Mouse (Mus musculus): Measurements from ENCODE around the gene Tubg1.

The Tubg1 gene

DNA sequence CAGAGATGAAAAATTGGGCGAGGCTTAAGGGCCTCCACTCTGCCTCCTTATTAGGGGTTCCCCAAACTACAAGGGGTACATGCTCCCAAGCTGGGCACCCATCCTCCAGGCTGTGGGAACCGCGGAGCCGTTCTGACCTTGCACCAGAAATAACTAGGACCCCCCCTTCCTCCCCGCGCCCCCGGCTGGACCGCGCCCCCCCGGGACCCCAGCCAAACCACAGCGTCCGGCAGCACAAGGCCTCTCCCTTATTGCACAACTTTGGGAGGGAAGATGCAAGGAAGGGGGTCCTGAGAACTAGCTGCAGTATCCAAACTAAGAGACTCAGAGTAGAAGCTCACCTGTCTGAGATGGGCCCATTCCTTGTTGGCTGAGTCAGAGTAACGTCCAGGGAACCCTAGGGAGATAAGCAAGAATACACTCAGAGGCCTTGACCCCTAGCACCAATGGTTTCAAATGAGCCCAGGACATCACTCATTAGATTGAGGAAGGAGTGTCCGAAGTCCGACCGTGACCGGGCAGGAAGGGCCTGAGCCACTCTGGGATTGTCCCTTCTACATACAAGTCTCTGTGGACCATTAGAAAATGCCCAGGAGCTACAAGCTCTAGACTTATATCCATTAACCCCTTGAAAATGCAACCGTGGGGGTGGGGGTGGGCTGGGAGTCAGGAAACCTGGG lies 48.7 kb downstream of the Tubg1 start:
- no peak for DNase-seq

DNA sequence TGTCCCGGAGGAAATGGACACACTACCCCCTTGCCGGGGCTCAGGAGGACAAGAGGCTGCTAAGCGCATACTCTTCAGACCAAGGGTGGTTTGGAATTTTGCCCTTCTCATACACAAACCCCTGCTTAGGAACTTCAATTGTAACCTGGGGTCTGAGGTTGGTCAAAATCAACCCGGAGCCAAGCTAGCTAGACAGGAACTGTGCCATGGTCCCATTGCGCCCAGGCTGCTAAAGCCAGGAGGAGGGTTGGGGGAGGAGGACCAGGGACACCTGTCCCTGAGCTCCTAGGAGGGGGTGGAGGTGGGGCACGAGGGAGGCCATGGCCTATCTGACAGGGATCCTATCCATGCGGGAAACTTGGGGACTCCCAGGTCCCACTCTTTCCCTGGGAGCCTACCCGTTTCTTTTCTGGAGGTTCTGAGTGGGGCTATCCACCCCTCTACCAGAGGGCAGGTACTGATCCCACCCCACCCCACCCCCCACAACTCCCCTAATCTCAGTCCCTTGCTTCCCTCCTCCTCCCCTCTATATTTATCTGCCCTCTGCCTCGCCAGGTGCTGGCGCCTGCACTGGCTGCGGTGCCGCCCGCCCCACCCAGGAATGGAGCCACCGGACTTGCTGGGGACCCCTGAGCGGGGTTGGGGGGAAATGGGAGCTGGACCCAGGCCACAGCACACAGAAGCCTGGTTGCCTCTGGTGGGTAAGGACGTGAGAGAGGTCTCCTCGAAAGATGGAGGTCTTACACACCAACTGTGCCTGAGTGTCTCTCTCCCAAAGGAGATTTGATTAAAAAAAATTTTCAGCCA lies 49.8 kb downstream of the Tubg1 start:
- no peak for DNase-seq

DNA sequence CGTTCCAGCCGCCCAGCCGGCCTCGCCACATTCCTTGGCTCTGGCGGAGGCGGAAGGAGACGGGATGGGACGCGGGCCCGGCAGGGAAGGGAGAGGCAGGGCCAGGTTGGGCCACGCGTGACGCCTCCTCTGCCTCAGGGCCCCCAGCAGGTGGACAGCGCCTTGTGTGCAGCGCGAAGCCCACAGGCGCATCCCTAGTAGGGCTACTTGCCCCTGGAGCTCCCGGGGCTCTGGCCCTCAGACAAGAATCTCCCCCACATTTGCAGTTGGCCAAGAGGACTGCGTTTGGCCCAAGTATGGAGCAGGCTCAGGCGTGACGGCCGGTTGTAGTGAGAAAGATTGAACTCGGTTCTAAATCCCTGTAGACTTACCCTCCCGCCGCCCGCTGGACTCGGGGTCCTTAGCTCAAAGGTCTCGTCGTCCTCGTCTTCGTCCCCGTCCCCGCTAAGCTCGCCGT lies 50.6 kb downstream of the Tubg1 start, which contains the start of gene Cntnap1:
Gene Cntnap1, plus strand, starts transcription at position 170 of the 457 bp plus-strand sequence.
- DNase-seq = no peak

DNA sequence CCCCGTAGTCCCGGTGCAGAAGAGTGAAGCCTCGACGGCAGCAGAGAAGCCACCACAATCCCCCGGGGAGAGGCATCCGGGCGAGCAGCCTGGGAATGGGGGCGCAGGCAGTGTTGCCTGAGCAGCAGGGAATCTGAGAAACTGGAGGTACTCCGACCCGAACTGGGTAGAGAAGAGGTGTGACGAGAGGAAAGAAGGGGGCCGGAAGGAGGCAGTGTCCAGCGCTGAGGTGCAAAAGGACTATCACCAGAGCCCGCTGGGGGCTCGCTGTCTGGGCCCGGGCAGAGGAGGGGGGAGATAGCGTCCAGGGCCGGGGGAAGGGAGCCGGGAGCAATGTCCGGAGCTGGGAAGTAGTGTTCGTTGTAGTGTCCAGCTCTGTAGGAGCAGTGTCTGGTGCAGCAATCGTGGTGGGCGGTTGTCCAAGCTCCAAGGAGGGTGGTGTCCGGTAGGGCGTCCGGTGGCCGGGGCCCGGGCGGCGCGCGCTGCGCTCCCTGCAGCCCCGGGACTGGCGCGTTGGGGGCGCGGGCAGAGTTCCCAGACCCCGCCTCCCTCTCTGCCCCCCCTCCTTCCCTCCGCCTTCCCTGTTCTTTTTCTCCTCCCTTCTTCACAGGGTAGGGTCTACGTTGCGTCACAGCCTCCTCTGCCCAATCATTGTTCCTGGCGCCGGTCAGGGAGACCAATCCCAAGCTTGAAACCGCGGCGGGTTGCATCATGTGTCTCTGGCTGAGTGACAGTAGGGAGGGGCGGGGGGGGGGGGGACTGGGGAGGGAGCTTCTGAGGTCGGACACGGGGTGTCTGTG lies 51.3 kb downstream of the Tubg1 start, which contains the start of gene Plekhh3:
Gene Plekhh3, minus strand, starts transcription at position 541 of the 800 bp plus-strand sequence.
- DNase-seq = peak; percentile 79 to 82

DNA sequence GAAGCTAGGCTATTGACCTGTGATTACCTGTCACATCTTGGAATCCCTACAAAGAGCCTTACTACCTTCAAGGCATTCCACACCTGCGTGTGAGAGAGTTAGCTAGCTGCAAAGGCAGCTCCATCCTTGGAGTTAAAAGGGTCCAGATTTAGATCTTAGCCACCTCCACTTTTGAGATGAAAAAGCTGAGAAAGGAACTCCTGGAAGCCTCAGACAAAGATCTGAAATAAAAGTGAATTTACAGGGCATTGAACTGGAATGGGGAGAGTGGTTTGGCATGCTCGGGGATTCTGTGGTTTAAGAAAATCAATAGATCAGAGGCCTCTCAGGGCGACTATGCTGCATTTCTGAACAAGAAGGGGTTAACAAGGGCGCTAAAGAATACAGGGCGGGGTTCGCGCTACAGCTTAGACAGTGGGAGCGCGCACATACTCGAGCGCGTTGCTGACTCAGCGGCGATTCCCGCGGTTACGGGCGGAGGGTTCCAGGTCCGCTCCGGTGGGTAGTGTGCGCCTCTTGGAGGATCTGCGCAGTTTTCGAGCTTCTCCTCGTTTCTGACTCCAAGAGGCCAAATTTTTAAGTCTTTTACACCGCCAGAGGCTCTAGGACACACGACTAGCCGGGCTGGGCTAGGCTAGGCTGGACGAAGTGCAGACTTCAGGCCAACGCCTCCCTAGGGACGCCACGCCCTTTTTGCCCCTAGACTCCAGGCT lies 52.1 kb downstream of the Tubg1 start:
- DNase-seq = peak; percentile 53 to 55

DNA sequence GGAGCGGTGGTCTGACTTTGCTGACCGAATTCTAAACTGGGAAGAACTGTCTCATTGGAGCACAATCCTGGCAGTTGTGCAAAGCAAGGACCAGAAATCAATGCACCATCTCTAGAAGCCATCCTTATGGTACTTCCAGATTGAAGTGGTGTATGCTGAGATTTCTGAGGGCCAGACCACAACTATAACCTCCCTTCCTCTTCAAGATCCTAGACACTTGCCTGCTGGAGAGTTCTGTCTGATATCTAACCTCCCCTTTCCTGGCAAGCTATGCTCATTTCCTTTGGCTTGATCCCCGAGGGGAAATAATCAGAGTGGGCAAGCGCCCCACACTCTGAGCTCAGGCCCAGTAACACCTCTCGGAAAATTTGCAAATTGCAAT lies 52.7 kb downstream of the Tubg1 start:
- DNase-seq = no peak

GRCm38 (mm10) chr11:101173112-101173511 lies 53.4 kb downstream of the Tubg1 start:
- no peak for DNase-seq

GRCm38 (mm10) chr11:101173631-101174388 lies 54.1 kb downstream of the Tubg1 start:
- DNase-seq = peak; percentile 84 to 86

DNA sequence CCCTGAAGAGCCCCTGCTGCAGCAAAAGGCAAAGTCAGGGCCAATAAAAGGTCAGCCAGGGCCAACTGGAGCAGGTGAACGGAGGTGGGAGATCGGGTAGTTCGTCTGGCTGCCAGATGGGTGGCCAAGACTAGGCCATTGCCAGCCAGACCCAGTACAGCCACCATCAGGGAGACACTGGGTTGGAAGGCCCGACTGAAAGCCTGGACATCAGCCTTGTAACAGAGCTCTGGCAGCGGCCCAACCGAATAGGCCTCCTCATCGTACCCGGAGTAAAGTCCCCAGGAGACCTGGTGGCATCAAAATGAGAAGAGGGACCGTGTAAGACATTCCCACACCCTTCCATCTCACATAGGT lies 54.6 kb downstream of the Tubg1 start:
- DNase-seq = no peak

DNA sequence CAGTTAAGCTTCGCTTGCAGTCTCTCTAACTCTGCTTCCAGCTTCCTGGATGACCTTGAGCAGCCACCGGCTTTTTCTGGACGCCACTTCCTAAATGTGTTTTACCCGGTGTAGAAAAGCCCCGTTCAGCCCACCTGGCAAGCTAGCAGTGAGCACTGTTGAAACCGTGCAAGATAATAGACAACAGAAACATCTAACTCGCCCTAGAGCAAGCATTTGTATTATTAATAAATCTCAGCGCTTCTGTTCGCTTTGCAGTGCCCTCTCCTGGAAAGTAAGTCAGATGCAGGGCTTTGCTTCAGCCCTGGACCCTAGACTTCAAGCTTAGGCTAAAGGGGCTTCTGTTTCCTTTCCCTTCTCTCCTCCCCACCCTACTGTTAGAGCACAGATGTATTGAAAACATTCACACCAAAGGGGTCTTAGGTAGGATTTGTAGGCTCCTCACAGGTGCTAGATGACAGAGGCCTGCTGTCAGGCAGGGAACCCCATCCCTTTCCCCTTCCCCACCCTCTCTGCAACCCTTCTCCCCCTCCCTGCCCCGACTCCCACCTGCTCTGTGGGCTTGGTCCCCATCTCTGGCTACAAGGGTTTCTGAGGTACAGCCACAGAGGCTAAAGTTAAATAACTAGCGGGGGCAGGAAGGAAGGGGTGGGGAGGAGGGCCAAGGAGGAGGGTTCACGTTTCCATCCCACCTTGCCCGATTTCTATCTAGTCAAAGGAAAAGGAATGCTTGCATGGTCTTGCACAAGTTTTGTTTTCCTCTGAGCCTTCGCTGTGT lies 55.3 kb downstream of the Tubg1 start, which contains the start of gene Ccr10:
Gene Ccr10, minus strand, starts transcription at position 593 of the 778 bp plus-strand sequence.
- DNase-seq = no peak

- peak in 1 of 2 experiments; percentile 45 for DNase-seq
These were observed 55.9 kb downstream of the Tubg1 start for GRCm38 (mm10) chr11:101175636-101176116.

Data from B cell, adult 2 months (primary cell).